Mouse (Mus musculus): ENCODE results near the gene Fosb. TPM values are rescaled to one million over a fixed set of nuclear protein-coding genes. Genes with fewer than 3 reads are reported as not detected.

Fosb gene
- polyA plus RNA-seq, 1 experiment: 2.1 TPM

- no peak overlapping the region for H3K27ac ChIP-seq (ENCODE audit: insufficient read depth, low read length)
Measured at GRCm38 (mm10) chr7:19322489-19322888, 12.6 kb upstream of the Fosb start.

GRCm38 (mm10) chr7:19321464-19321863 lies 11.6 kb upstream of the Fosb start:
- no peak for TF ChIP-seq CTCF (IDR thresholded peaks at IDR 0.05; ENCODE audit: borderline replicate concordance, insufficient read depth, low read length)
- no peak for TF ChIP-seq POLR2A (IDR thresholded peaks at IDR 0.05; ENCODE audit: low read depth, low read length)
- no peak overlapping the region for H3K27ac ChIP-seq (ENCODE audit: insufficient read depth, low read length)
- H3K4me3 ChIP-seq (ENCODE audit: insufficient read depth, low read length): no peak overlapping the region
- H3K4me1 ChIP-seq (ENCODE audit: control insufficient read depth, insufficient read depth, low read length): peaks cover 10% of the 10 kb centered on the region

More at GRCm38 (mm10) chr7:19322489-19322888, 12.6 kb upstream of the Fosb start:
- Histone ChIP-seq H3K4me3 (ENCODE audit: insufficient read depth, low read length) (no peak overlapping the region), H3K4me1 (ENCODE audit: control insufficient read depth, insufficient read depth, low read length) (peaks cover 7% of the 10 kb centered on the region; the same call in 1 of the 2 replicates)
- no peak for TF ChIP-seq CTCF (IDR thresholded peaks at IDR 0.05; ENCODE audit: borderline replicate concordance, insufficient read depth, low read length)
- TF ChIP-seq POLR2A (IDR thresholded peaks at IDR 0.05; ENCODE audit: low read depth, low read length): no peak

GRCm38 (mm10) chr7:19320637-19321036 lies 10.8 kb upstream of the Fosb start:
- Histone ChIP-seq H3K27ac (ENCODE audit: insufficient read depth, low read length) (no peak overlapping the region), H3K4me1 (ENCODE audit: control insufficient read depth, insufficient read depth, low read length) (peaks cover 10% of the 10 kb centered on the region), H3K4me3 (ENCODE audit: insufficient read depth, low read length) (no peak overlapping the region)
- TF ChIP-seq CTCF (IDR thresholded peaks at IDR 0.05; ENCODE audit: borderline replicate concordance, insufficient read depth, low read length) (no peak), POLR2A (IDR thresholded peaks at IDR 0.05; ENCODE audit: low read depth, low read length) (no peak)

GRCm38 (mm10) chr7:19319906-19320305 lies 10.1 kb upstream of the Fosb start:
- TF ChIP-seq CTCF (IDR thresholded peaks at IDR 0.05; ENCODE audit: borderline replicate concordance, insufficient read depth, low read length): no peak
- TF ChIP-seq POLR2A (IDR thresholded peaks at IDR 0.05; ENCODE audit: low read depth, low read length): no peak
- peak overlapping the region; percentile 32 for H3K4me3 ChIP-seq (ENCODE audit: insufficient read depth, low read length)
- peaks cover 10% of the 10 kb centered on the region for H3K4me1 ChIP-seq (ENCODE audit: control insufficient read depth, insufficient read depth, low read length)
- no peak overlapping the region for H3K27ac ChIP-seq (ENCODE audit: insufficient read depth, low read length)

- Histone ChIP-seq H3K4me3 (ENCODE audit: insufficient read depth, low read length) (peak overlapping the region; percentile 32), H3K4me1 (ENCODE audit: control insufficient read depth, insufficient read depth, low read length) (peaks cover 10% of the 10 kb centered on the region), H3K27ac (ENCODE audit: insufficient read depth, low read length) (no peak overlapping the region)
- TF ChIP-seq CTCF (IDR thresholded peaks at IDR 0.05; ENCODE audit: borderline replicate concordance, insufficient read depth, low read length) (no peak), POLR2A (IDR thresholded peaks at IDR 0.05; ENCODE audit: low read depth, low read length) (no peak)
Measured at GRCm38 (mm10) chr7:19319458-19319857, 9.6 kb upstream of the Fosb start.

- H3K4me3 ChIP-seq (ENCODE audit: insufficient read depth, low read length): no peak overlapping the region
- H3K4me1 ChIP-seq (ENCODE audit: control insufficient read depth, insufficient read depth, low read length): peaks cover 10% of the 10 kb centered on the region
- no peak overlapping the region for H3K27ac ChIP-seq (ENCODE audit: insufficient read depth, low read length)
- TF ChIP-seq POLR2A (IDR thresholded peaks at IDR 0.05; ENCODE audit: low read depth, low read length): no peak
- no peak for TF ChIP-seq CTCF (IDR thresholded peaks at IDR 0.05; ENCODE audit: borderline replicate concordance, insufficient read depth, low read length)
Measured at GRCm38 (mm10) chr7:19318676-19319075, 8.8 kb upstream of the Fosb start.

- Histone ChIP-seq H3K4me3 (ENCODE audit: insufficient read depth, low read length) (no peak overlapping the region), H3K4me1 (ENCODE audit: control insufficient read depth, insufficient read depth, low read length) (peaks cover 10% of the 10 kb centered on the region)
- TF ChIP-seq CTCF (IDR thresholded peaks at IDR 0.05; ENCODE audit: borderline replicate concordance, insufficient read depth, low read length) (no peak), POLR2A (IDR thresholded peaks at IDR 0.05; ENCODE audit: low read depth, low read length) (no peak)
Measured at GRCm38 (mm10) chr7:19318201-19318600, 8.3 kb upstream of the Fosb start.

GRCm38 (mm10) chr7:19316451-19317161 lies 6.8 kb upstream of the Fosb start:
- Histone ChIP-seq H3K27ac (ENCODE audit: insufficient read depth, low read length) (no peak overlapping the region), H3K4me1 (ENCODE audit: control insufficient read depth, insufficient read depth, low read length) (peaks cover 10% of the 10 kb centered on the region), H3K4me3 (ENCODE audit: insufficient read depth, low read length) (no peak overlapping the region)
- TF ChIP-seq CTCF (IDR thresholded peaks at IDR 0.05; ENCODE audit: borderline replicate concordance, insufficient read depth, low read length) (no peak), POLR2A (IDR thresholded peaks at IDR 0.05; ENCODE audit: low read depth, low read length) (no peak)

More at GRCm38 (mm10) chr7:19318201-19318600, 8.3 kb upstream of the Fosb start:
- no peak overlapping the region for H3K27ac ChIP-seq (ENCODE audit: insufficient read depth, low read length)

- no peak overlapping the region for H3K27ac ChIP-seq (ENCODE audit: insufficient read depth, low read length)
- TF ChIP-seq CTCF (IDR thresholded peaks at IDR 0.05; ENCODE audit: borderline replicate concordance, insufficient read depth, low read length): no peak
- TF ChIP-seq POLR2A (IDR thresholded peaks at IDR 0.05; ENCODE audit: low read depth, low read length): no peak
- no peak overlapping the region for H3K4me3 ChIP-seq (ENCODE audit: insufficient read depth, low read length)
- peaks cover 7% of the 10 kb centered on the region for H3K4me1 ChIP-seq (ENCODE audit: control insufficient read depth, insufficient read depth, low read length)
Measured at GRCm38 (mm10) chr7:19314033-19314432, 4.2 kb upstream of the Fosb start.

GRCm38 (mm10) chr7:19311991-19312390 lies 2.1 kb upstream of the Fosb start:
- TF ChIP-seq POLR2A (IDR thresholded peaks at IDR 0.05; ENCODE audit: low read depth, low read length): no peak
- TF ChIP-seq CTCF (IDR thresholded peaks at IDR 0.05; ENCODE audit: borderline replicate concordance, insufficient read depth, low read length): no peak

More at GRCm38 (mm10) chr7:19311991-19312390, 2.1 kb upstream of the Fosb start:
- H3K4me3 ChIP-seq (ENCODE audit: insufficient read depth, low read length): no peak overlapping the region
- H3K4me1 ChIP-seq (ENCODE audit: control insufficient read depth, insufficient read depth, low read length): peaks cover 1% of the 10 kb centered on the region
- H3K27ac ChIP-seq (ENCODE audit: insufficient read depth, low read length): no peak overlapping the region

Data from embryonic fibroblast, embryonic 13.5 days (primary cell).